Mouse (Mus musculus): ENCODE measurements around the gene Lnpk. TPM values are rescaled to one million over a fixed set of nuclear protein-coding genes. Genes with fewer than 3 reads are reported as not detected.

Lnpk gene
- total and polyA plus RNA-seq, 3 experiments = 15.2 to 96.8 (median 44.5) TPM

DNA sequence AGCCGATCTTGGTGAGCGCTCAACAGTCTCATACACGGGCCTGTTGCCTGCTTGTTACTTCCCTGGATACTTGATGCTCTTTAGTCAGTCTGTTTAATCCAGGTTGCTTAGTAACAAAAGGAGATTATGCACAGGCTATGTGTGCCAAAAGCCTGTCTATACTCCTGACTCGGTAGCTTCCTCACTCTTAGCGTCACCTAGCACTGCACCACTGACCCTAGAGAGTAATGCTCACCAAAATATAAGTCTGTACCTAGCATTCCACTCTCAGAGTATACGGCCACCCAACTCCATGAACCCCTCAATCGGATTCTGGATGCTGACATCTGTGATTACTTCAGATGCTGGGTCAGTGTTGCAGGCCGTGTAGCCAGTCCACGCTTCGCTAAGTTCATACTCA lies 97.1 kb downstream of the Lnpk start:
- Histone ChIP-seq H3K4me1 (ENCODE audit: insufficient read depth, low read depth, low read length) (no peaks in the 10 kb centered on the region), H3K9me3 (replicated peaks) (no peaks in the 10 kb centered on the region), H3K27me3 (ENCODE audit: insufficient read depth, low read length) (peaks cover 5% of the 10 kb centered on the region; the same call in 1 of the 2 replicates), H3K4me3 (ENCODE audit: low read depth, low read length) (no peak overlapping the region), H3K36me3 (replicated peaks) (no peaks in the 10 kb centered on the region)
- DNase-seq (ENCODE audit: low spot score) (no peak), ATAC-seq (ENCODE audit: extremely low read depth, insufficient number of reproducible peaks, low FRiP score, poor library complexity, severe bottlenecking) (no peak)
- no peak for TF ChIP-seq CTCF (IDR thresholded peaks at IDR 0.05; ENCODE audit: low read depth, low read length)
- no peak for TF ChIP-seq GATA2 (IDR thresholded peaks at IDR 0.05; ENCODE audit: borderline replicate concordance, low read depth, low read length)
- TF ChIP-seq TAL1 (conservative IDR thresholded peaks at IDR 0.05; ENCODE audit: low read depth, low read length) = no peak
- TF ChIP-seq GATA1 (IDR thresholded peaks at IDR 0.05; ENCODE audit: borderline replicate concordance, low read length) = no peak
- no peak for TF ChIP-seq POLR2AphosphoS5 (IDR thresholded peaks at IDR 0.05; ENCODE audit: insufficient replicate concordance, low read depth, low read length)

Other genes with a start within 250 kb of the Lnpk start
- not detected in 2 replicates for gene Evx2, start 80.1 kb upstream of the Lnpk start, total RNA-seq (2014; fragmentation: Nextera tagmentation)
- gene Evx2, start 80.1 kb upstream of the Lnpk start, total RNA-seq (2017) = 0.05 TPM in 1 of 2 replicates, not detected in the other
- not detected in 2 replicates for gene Evx2, start 80.1 kb upstream of the Lnpk start, polyA plus RNA-seq (2012)
- not detected in 2 replicates for gene Hoxd13, start 88.9 kb upstream of the Lnpk start, total RNA-seq (2014; fragmentation: Nextera tagmentation)
- 0.05 and 0.17 TPM in 2 replicates for gene Hoxd13, start 88.9 kb upstream of the Lnpk start, total RNA-seq (2017)
- gene Hoxd13, start 88.9 kb upstream of the Lnpk start, polyA plus RNA-seq (2012) = not detected in 2 replicates
- not detected in 2 replicates for gene Hoxd12, start 95.6 kb upstream of the Lnpk start, total RNA-seq (2014; fragmentation: Nextera tagmentation)
- not detected in 2 replicates for gene Hoxd12, start 95.6 kb upstream of the Lnpk start, total RNA-seq (2017)
- gene Hoxd12, start 95.6 kb upstream of the Lnpk start, polyA plus RNA-seq (2012) = not detected in 2 replicates
- gene Hoxd11, start 100.1 kb upstream of the Lnpk start, total RNA-seq (2014; fragmentation: Nextera tagmentation) = not detected in 2 replicates
- gene Hoxd11, start 100.1 kb upstream of the Lnpk start, total RNA-seq (2017) = 0.05 and 0.06 TPM in 2 replicates
- not detected in 2 replicates for gene Hoxd11, start 100.1 kb upstream of the Lnpk start, polyA plus RNA-seq (2012)
- not detected in 2 replicates for gene Hoxd10, start 112.5 kb upstream of the Lnpk start, total RNA-seq (2014; fragmentation: Nextera tagmentation)
- 0.12 and 0.22 TPM in 2 replicates for gene Hoxd10, start 112.5 kb upstream of the Lnpk start, total RNA-seq (2017)
- gene Hoxd10, start 112.5 kb upstream of the Lnpk start, polyA plus RNA-seq (2012) = not detected in 2 replicates
- not detected in 2 replicates for gene Hoxd9, start 118.3 kb upstream of the Lnpk start, total RNA-seq (2014; fragmentation: Nextera tagmentation)
- not detected in 2 replicates for gene Hoxd9, start 118.3 kb upstream of the Lnpk start, total RNA-seq (2017)
- not detected in 2 replicates for gene Hoxd9, start 118.3 kb upstream of the Lnpk start, polyA plus RNA-seq (2012)
- not detected in 2 replicates for gene Hoxd8, start 125.2 kb upstream of the Lnpk start, total RNA-seq (2014; fragmentation: Nextera tagmentation)
- gene Hoxd8, start 125.2 kb upstream of the Lnpk start, total RNA-seq (2017) = not detected in 2 replicates
- not detected in 2 replicates for gene Hoxd8, start 125.2 kb upstream of the Lnpk start, polyA plus RNA-seq (2012)
- 0.29 and 0.75 TPM in 2 replicates for gene Hoxd3, start 132.5 kb upstream of the Lnpk start, total RNA-seq (2014; fragmentation: Nextera tagmentation)
- 0.22 TPM in 1 of 2 replicates, not detected in the other for gene Hoxd3, start 132.5 kb upstream of the Lnpk start, total RNA-seq (2017)
- 0.17 TPM in 1 of 2 replicates, not detected in the other for gene Hoxd3, start 132.5 kb upstream of the Lnpk start, polyA plus RNA-seq (2012)
- gene Hoxd4, start 132.5 kb upstream of the Lnpk start, total RNA-seq (2014; fragmentation: Nextera tagmentation) = 4.7 and 8.7 TPM in 2 replicates
- 2.6 and 4.4 TPM in 2 replicates for gene Hoxd4, start 132.5 kb upstream of the Lnpk start, total RNA-seq (2017)
- gene Hoxd4, start 132.5 kb upstream of the Lnpk start, polyA plus RNA-seq (2012) = 10.8 and 14.3 TPM in 2 replicates
- gene Gm28230, start 147.3 kb upstream of the Lnpk start, total RNA-seq (2014; fragmentation: Nextera tagmentation) = 1.2 TPM in 1 of 2 replicates, not detected in the other
- gene Gm28230, start 147.3 kb upstream of the Lnpk start, total RNA-seq (2017) = 0.23 and 0.33 TPM in 2 replicates
- gene Gm28230, start 147.3 kb upstream of the Lnpk start, polyA plus RNA-seq (2012) = 0.52 and 0.55 TPM in 2 replicates
- not detected in 2 replicates for gene Hoxd1, start 183.5 kb upstream of the Lnpk start, total RNA-seq (2014; fragmentation: Nextera tagmentation)
- 0.05 and 0.06 TPM in 2 replicates for gene Hoxd1, start 183.5 kb upstream of the Lnpk start, total RNA-seq (2017)
- gene Hoxd1, start 183.5 kb upstream of the Lnpk start, polyA plus RNA-seq (2012) = not detected in 2 replicates
- gene Mtx2, start 246.4 kb upstream of the Lnpk start, total RNA-seq (2014; fragmentation: Nextera tagmentation) = 96.4 and 101 TPM in 2 replicates
- gene Mtx2, start 246.4 kb upstream of the Lnpk start, total RNA-seq (2017) = 93.3 and 129 TPM in 2 replicates
- gene Mtx2, start 246.4 kb upstream of the Lnpk start, polyA plus RNA-seq (2012) = 69.9 and 95.4 TPM in 2 replicates

All from G1E (cell line).